Mouse (Mus musculus): Measurements from ENCODE around the gene Gsta3. TPM values are rescaled to one million over a fixed set of nuclear protein-coding genes. Genes with fewer than 3 reads are reported as not detected.
"Not testable (repeated sequence)": the region's sequence is repeated elsewhere in the genome, so short reads cannot be mapped to it uniquely, and the experiment has no call there.

Gsta3 gene
- total RNA-seq, 2 experiments from 2014 or later: not detected

GRCm38 (mm10) chr1:21252566-21253302 lies 12.3 kb downstream of the Gsta3 start:
- no peak for ATAC-seq (replicated peaks; ENCODE audit: low FRiP score, poor library complexity, severe bottlenecking)

GRCm38 (mm10) chr1:21253303-21253650 lies 12.9 kb downstream of the Gsta3 start:
- ATAC-seq (replicated peaks; ENCODE audit: low FRiP score, poor library complexity, severe bottlenecking): no peak

- ATAC-seq (replicated peaks; ENCODE audit: low FRiP score, poor library complexity, severe bottlenecking): no peak
These were observed 13.5 kb downstream of the Gsta3 start for GRCm38 (mm10) chr1:21253856-21254255.

- ATAC-seq (replicated peaks; ENCODE audit: low FRiP score, poor library complexity, severe bottlenecking): no peak
These were observed 15.4 kb downstream of the Gsta3 start for GRCm38 (mm10) chr1:21255625-21256345.

- no peak for ATAC-seq (replicated peaks; ENCODE audit: low FRiP score, poor library complexity, severe bottlenecking)
These were observed 16.0 kb downstream of the Gsta3 start for GRCm38 (mm10) chr1:21256391-21256790.

- no peak for ATAC-seq (replicated peaks; ENCODE audit: low FRiP score, poor library complexity, severe bottlenecking)
These were observed 16.5 kb downstream of the Gsta3 start for GRCm38 (mm10) chr1:21256871-21257270.

- ATAC-seq (replicated peaks; ENCODE audit: low FRiP score, poor library complexity, severe bottlenecking): not testable (repeated sequence)
These were observed 19.6 kb downstream of the Gsta3 start for GRCm38 (mm10) chr1:21259981-21260380.

- ATAC-seq (replicated peaks; ENCODE audit: low FRiP score, poor library complexity, severe bottlenecking): no peak
These were observed 22.0 kb downstream of the Gsta3 start for GRCm38 (mm10) chr1:21262401-21262800.

- no peak for ATAC-seq (replicated peaks; ENCODE audit: low FRiP score, poor library complexity, severe bottlenecking)
These were observed 23.6 kb downstream of the Gsta3 start for GRCm38 (mm10) chr1:21263986-21264385.

- ATAC-seq (replicated peaks; ENCODE audit: low FRiP score, poor library complexity, severe bottlenecking): no peak
These were observed 24.4 kb downstream of the Gsta3 start for GRCm38 (mm10) chr1:21264747-21265146.

GRCm38 (mm10) chr1:21266766-21267165 lies 26.4 kb downstream of the Gsta3 start:
- ATAC-seq (replicated peaks; ENCODE audit: low FRiP score, poor library complexity, severe bottlenecking): no peak

- not testable (repeated sequence) for ATAC-seq (replicated peaks; ENCODE audit: low FRiP score, poor library complexity, severe bottlenecking)
These were observed 27.1 kb downstream of the Gsta3 start for GRCm38 (mm10) chr1:21267466-21267865.

- ATAC-seq (replicated peaks; ENCODE audit: low FRiP score, poor library complexity, severe bottlenecking): no peak
These were observed 31.1 kb downstream of the Gsta3 start for GRCm38 (mm10) chr1:21271343-21272055.

GRCm38 (mm10) chr1:21272056-21272431 lies 31.7 kb downstream of the Gsta3 start:
- no peak for ATAC-seq (replicated peaks; ENCODE audit: low FRiP score, poor library complexity, severe bottlenecking)

- ATAC-seq (replicated peaks; ENCODE audit: low FRiP score, poor library complexity, severe bottlenecking): no peak
These were observed 32.7 kb downstream of the Gsta3 start for GRCm38 (mm10) chr1:21273091-21273490.

GRCm38 (mm10) chr1:21274437-21275040 lies 34.1 kb downstream of the Gsta3 start:
- ATAC-seq (replicated peaks; ENCODE audit: low FRiP score, poor library complexity, severe bottlenecking): no peak

GRCm38 (mm10) chr1:21275366-21275765 lies 35.0 kb downstream of the Gsta3 start:
- ATAC-seq (replicated peaks; ENCODE audit: low FRiP score, poor library complexity, severe bottlenecking): not testable (repeated sequence)

GRCm38 (mm10) chr1:21276158-21276557 lies 35.8 kb downstream of the Gsta3 start:
- ATAC-seq (replicated peaks; ENCODE audit: low FRiP score, poor library complexity, severe bottlenecking): not testable (repeated sequence)

GRCm38 (mm10) chr1:21280306-21280705 lies 39.9 kb downstream of the Gsta3 start:
- no peak for ATAC-seq (replicated peaks; ENCODE audit: low FRiP score, poor library complexity, severe bottlenecking)

GRCm38 (mm10) chr1:21284644-21285043 lies 44.3 kb downstream of the Gsta3 start:
- ATAC-seq (replicated peaks; ENCODE audit: low FRiP score, poor library complexity, severe bottlenecking): not testable (repeated sequence)
